Mouse (Mus musculus) lung, adult 2 months (tissue): ENCODE data around the gene Phactr1. TPM values are rescaled to one million over a fixed set of nuclear protein-coding genes. Genes with fewer than 3 reads are reported as not detected.

Experiments
- DNase-seq: peaks from one replicate; pipeline ENCODE4 v3.0.0; 2022
- H3K4me1 ChIP-seq: fragments of 200-500 bp; 2 replicates; pipeline ENCODE4 v1.6.1; 2011; ENCODE audit warnings: low read length; ENCODE audit not compliant: control insufficient read depth, insufficient read depth
- H3K4me3 ChIP-seq: fragments of 200-500 bp; replicated peaks from 2 replicates; pipeline ENCODE3; 2011; ENCODE audit warnings: low read depth, mild to moderate bottlenecking, control low read depth, low read length; ENCODE audit errors: extremely low read depth
- CTCF ChIP-seq: fragments of 200-500 bp; IDR thresholded peaks from 2 replicates; pipeline ENCODE4 v1.5.1; 2011; ENCODE audit warnings: mild to moderate bottlenecking, low read length, control low read depth; ENCODE audit not compliant: insufficient read depth
- POLR2A ChIP-seq: fragments of 200-500 bp; IDR thresholded peaks from 2 replicates; pipeline ENCODE4 v1.6.1; 2011; ENCODE audit warnings: low read depth, mild to moderate bottlenecking, control low read depth, low read length, borderline replicate concordance; ENCODE audit errors: extremely low read depth
- WGBS: fragments of 180-500 bp; shearing (Covaris S2); methylation state at CpG from one replicate; pipeline ENCODE4 v1.1.7; 2018; 5-methylcytosine and 5-hydroxymethylcytosine counted together
- polyA plus RNA-seq: library from polyadenylated mRNA; depleted of rRNA; stranded (reverse); fragments of >200 nt; gene quantifications from 2 replicates; pipeline ENCODE4 v1.2.3, GENCODE M21; 2012

Gene Phactr1
- polyA plus RNA-seq, 1 experiment = 40.7 TPM

DNA sequence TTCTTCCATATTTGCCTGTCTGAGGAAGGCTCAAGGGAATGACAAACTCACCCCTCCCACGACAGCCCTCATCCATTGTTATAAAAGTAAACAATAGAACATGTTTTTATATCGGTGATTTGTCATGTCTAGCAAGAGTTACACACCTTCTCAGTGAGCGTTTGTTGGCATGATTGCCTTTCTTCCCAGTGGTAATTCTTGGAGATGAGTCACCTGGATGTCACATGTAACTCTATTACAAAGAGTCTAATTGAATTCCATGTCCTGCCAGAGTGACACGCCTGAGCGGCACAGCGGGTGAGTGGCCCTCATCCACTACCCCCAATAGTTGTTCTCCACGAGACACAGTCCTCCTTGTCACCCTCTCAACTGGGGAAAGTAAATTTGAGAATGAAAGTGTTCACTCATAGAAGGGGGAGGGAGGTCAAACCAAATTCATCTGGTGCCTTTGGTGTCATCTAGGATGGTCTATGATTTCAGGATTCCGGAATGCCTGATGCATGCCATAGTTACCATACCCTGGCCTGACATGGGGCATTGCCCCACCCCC is 388.4 kb downstream of the Phactr1 start:
- WGBS = 61% methylated on average over 8 of the region's 8 CpGs
- no peak for DNase-seq

DNA sequence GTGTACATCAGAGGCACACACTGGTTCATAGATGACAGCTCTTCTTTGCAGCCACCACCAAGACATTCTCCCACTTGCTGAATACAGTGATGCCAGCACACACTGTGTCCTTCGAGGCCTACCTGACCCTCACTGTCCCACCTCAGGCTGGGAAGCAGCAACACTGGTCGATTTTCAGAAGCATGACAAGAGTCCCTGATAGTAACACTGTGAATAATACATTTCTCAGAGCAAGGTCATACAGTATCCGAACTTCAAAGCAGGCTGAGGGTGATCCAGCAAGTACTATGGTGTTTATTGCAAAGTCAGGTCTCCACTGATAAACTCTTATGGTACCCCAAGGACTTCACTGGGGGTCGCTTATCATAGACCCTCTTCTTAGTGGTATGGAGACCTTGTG is 390.1 kb downstream of the Phactr1 start:
- no peak overlapping the region for H3K4me3 ChIP-seq
- TF ChIP-seq POLR2A (no peak), CTCF (no peak)
- H3K4me1 ChIP-seq = no peaks in the 10 kb centered on the region
- no peak for DNase-seq
- WGBS = 79% methylated on average over 4 of the region's 4 CpGs

More for the DNA sequence above, 388.4 kb downstream of the Phactr1 start:
- H3K4me1 ChIP-seq = no peaks in the 10 kb centered on the region
- H3K4me3 ChIP-seq = no peak overlapping the region
- TF ChIP-seq CTCF (no peak), POLR2A (no peak)

DNA sequence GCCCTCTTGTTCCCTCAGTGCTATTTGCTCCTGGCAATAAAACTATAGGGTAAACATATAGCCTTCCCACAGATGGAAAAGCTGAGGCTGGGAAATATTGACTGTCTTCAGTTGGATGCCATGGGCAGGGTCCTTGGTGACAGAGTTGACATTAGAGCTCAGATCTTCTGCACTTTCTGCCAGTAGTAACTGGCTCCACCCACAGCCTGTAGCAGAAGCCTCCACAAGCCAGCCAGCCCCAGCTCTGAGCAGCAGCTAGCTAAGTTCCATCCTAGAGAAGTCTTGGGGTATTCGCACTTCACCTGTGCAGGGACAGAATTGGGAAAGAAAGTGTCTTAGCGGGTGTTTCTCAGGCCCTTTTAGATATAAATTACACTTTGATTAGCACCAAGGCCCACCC is 390.5 kb downstream of the Phactr1 start:
- no peak for DNase-seq
- H3K4me3 ChIP-seq = no peak overlapping the region
- H3K4me1 ChIP-seq = no peaks in the 10 kb centered on the region
- 95% methylated on average over 2 of the region's 2 CpGs for WGBS
- TF ChIP-seq POLR2A (no peak), CTCF (no peak)

DNA sequence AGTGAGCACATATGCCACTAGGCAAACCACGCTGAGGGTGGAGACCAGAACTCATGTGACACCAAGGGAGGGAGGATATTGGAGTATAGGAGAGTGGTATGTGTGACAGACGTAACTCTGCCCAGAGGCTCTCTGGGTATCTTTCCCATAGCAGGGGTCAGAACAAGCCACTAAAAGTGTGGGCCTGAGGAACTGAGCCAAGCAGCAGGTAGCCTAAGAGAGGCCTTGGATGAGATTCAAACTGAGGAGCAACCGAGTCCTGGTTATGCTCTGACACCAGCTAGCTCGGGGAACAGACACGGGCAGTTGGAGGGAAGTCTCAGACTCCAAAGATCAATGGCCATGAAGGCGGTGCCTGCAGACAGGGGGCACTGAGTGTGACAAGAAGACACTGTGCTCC is 395.0 kb downstream of the Phactr1 start:
- WGBS = 78% methylated on average over 6 of the region's 6 CpGs
- no peak for DNase-seq
- TF ChIP-seq CTCF (no peak), POLR2A (no peak)
- H3K4me3 ChIP-seq = no peak overlapping the region
- no peaks in the 10 kb centered on the region for H3K4me1 ChIP-seq

DNA sequence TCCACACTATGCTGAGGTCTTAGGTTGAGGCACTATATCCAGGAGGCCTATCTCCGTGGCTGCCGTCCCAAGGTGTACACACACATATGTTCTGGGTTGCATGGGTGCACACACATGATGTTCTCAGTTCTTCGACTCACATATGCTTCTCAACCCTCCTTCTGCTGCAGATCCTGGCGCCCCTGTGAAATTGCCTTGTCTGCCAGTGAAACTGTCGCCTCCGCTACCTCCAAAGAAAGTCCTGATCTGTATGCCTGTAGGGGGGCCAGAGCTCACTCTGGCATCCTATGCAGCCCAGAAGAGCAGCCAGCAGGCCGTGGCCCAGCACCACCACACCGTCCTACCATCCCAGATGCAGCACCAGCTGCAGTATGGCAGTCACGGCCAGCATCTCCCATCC is 397.1 kb downstream of the Phactr1 start:
- no peaks in the 10 kb centered on the region for H3K4me1 ChIP-seq
- no peak for DNase-seq
- TF ChIP-seq POLR2A (no peak), CTCF (no peak)
- H3K4me3 ChIP-seq = no peak overlapping the region
- WGBS = 92% methylated on average over 9 of the region's 9 CpGs

DNA sequence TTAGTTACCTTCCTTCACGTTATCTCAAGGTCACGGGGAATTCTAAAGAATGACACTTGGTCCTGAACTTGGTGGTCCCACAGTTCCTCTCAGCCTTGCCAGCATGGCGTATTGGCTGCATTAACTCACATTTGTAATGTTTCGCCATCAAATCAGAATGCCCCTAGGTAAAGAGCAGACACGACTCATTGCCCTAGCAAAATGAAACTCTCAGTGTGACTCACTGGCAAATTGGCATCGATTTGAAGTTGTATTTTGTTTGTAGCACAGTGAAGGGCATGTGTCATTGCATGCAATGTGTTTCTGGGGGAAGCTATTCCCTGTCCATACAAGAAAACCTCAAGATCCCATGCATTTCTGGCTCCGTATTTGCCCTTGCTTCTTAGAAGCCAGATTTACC is 404.8 kb downstream of the Phactr1 start:
- Histone ChIP-seq H3K4me1 (no peaks in the 10 kb centered on the region), H3K4me3 (no peak overlapping the region)
- no peak for DNase-seq
- WGBS = 90% methylated on average over 7 of the region's 7 CpGs
- no peak for TF ChIP-seq CTCF
- no peak for TF ChIP-seq POLR2A

DNA sequence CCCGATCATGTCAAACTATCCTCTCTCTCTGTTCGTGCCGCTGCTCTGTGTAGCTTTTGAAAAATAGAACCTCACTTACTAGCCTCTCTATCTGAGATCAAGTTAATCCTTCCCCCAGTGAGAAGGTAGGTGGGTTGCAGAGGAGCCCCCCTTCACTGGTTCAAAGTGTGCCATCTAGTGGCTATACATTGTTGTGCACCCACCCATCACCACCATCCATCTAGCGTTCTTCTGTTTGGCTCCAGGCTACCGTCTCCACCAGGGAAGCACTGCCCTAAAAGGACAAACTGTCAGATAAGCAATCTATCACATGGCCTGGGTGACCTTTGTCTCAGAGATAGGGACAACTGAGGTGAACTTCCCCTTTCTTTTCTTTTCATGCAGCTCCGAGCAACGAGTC is 413.9 kb downstream of the Phactr1 start:
- 44% methylated on average over 7 of the region's 7 CpGs for WGBS
- H3K4me3 ChIP-seq = no peak overlapping the region
- TF ChIP-seq CTCF (peak; percentile 52), POLR2A (no peak)
- H3K4me1 ChIP-seq = no peaks in the 10 kb centered on the region
- DNase-seq = peak; percentile 24

DNA sequence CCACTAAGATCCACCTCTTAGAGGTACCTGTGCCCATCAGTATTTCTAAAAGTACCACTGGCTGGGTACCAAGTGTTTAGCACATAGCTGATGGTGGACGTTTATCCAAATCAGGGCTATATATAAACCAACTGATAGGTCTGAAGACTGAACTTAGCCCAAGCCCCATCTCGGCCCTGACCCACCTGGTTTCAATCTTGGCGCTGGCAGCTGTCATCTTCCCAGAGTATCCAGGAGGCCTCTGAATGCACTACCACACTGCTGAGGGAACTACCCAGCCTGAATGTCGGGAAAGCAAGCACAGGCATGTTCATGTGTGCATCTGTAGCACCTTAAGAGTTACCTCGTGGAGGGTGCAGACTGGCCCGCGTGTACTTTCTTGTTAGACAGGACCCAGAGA is 422.5 kb downstream of the Phactr1 start:
- WGBS = 69% methylated on average over 7 of the region's 7 CpGs
- no peak for DNase-seq
- H3K4me1 ChIP-seq = no peaks in the 10 kb centered on the region
- TF ChIP-seq POLR2A = no peak
- TF ChIP-seq CTCF = no peak
- H3K4me3 ChIP-seq = no peak overlapping the region

DNA sequence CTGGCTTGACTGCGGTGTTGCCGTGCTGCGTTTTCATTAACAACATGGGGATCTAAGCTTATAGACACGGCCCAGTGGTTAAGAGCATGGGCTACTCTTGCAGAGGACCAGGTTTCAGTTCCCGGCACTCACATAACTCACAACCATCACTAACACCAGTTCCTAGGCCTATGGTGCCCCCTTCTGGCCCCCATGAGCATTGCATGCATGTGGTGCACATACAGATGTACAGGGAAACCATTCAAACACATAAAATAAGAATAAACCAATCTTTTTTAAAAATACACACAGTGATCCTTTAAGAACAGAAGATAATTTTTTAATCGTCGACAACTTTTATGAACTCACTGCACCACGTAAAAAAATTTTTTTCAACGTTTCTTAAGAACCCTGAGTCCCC is 424.1 kb downstream of the Phactr1 start:
- TF ChIP-seq POLR2A (no peak), CTCF (no peak)
- H3K4me3 ChIP-seq = no peak overlapping the region
- WGBS = 98% methylated on average over 9 of the region's 9 CpGs
- H3K4me1 ChIP-seq = no peaks in the 10 kb centered on the region
- DNase-seq = no peak

DNA sequence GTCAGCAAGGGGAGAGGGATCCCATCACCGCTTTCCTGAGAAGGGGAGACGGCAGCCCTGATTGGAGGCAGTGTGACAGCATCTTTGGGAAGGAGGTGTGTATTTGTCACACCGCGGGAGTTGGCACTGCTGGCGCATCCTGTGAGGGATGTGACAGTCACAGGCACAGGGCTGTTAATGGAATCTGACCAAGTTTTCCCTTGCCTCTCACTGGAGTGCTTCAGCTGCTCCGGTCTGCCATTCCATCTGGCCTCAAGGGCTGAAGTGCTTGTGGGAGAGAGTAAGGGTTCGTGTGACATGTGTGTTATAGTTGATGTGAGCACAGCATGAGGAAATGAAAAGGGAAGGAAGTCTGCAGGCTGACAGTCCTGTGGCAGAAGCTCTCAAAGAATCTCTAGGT is 431.9 kb downstream of the Phactr1 start:
- no peak for TF ChIP-seq CTCF
- no peak for TF ChIP-seq POLR2A
- Histone ChIP-seq H3K4me3 (no peak overlapping the region), H3K4me1 (no peaks in the 10 kb centered on the region)
- 68% methylated on average over 7 of the region's 7 CpGs for WGBS
- no peak for DNase-seq

DNA sequence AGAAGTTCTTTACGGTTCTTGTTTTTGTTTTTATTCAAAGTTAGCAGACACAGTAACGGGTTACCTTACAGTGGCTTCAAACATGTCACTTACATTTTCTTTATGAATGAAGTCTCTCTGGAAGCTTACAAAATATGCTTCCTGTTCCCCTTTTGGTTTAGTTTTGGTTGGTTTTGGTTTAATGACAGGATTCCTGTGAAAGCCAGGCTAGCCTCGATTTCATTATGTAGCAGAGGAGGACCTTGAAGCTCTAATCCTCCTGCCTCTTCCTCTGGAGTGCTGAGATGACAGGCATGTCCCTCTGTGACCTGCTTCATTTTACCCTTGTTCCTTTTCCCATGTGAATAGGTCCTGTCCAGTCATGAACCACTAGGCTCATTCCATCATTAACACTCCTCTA is 432.3 kb downstream of the Phactr1 start:
- Histone ChIP-seq H3K4me1 (no peaks in the 10 kb centered on the region), H3K4me3 (no peak overlapping the region)
- no peak for TF ChIP-seq POLR2A
- TF ChIP-seq CTCF = no peak
- DNase-seq = no peak
- 67% methylated on average over 3 of the region's 3 CpGs for WGBS
